Comparison of ENCODE assay signal across 9 mouse cellular contexts in genomic region chr6:83410046-83410706, GRCm38 (mm10). TPM values are rescaled to one million over a fixed set of nuclear protein-coding genes. Genes with fewer than 3 reads are reported as not detected.
DNase-seq lines count a peak whose midpoint lies in the region; ATAC-seq and TF ChIP-seq lines count a peak whose summit lies in the region.
"Had no signal": no experiment of that assay in that cellular context is flagged by ENCODE, and none has a peak within 500 bp of the region (broad histone marks: within the 10 kb centered on the region; RNA-seq: fewer than 3 reads in every experiment).

No protein-coding gene starts in this region.

- H3K36me3 ChIP-seq in midbrain, postnatal 0 days (ENCODE audit: insufficient read depth, low read length), result no peaks in the 10 kb centered on the region

- peak; percentile 21 for DNase-seq in cerebellum, adult 9-10 months
- DNase-seq in cerebellum, postnatal 25 days, result no peak
- no peak for DNase-seq in left cerebral cortex, adult 2 months (ENCODE audit: extremely low spot score in 1 of 2, low spot score in 2 of 2)
- no peak for DNase-seq in left cerebral cortex, adult 18-20 months (ENCODE audit: low spot score in 2 of 2)
- peak; percentile 42 for DNase-seq in midbrain, postnatal 0 days (ENCODE audit: low spot score)
- DNase-seq in yolk sac, embryonic 10.5 days (ENCODE audit: low spot score), result no peak

- 54% methylated on average over 9 of the region's 9 CpGs for WGBS in midbrain, postnatal 0 days

- H3K9ac ChIP-seq in midbrain, postnatal 0 days (replicated peaks; ENCODE audit: low read length, poor library complexity, severe bottlenecking), result no peak overlapping the region
- H3K9ac ChIP-seq: limb, embryonic 12.5 days had no signal

- no peaks in the 10 kb centered on the region for H3K9me3 ChIP-seq in midbrain, postnatal 0 days (ENCODE audit: low read length)
- H3K9me3 ChIP-seq: limb, embryonic 12.5 days had no signal

- intact Hi-C loops in left cerebral cortex, adult 2 months (cut with DNase I), result no loop called here

- no peaks in the 10 kb centered on the region for H3K27me3 ChIP-seq in midbrain, postnatal 0 days (ENCODE audit: insufficient read depth, low read length)
- H3K27me3 ChIP-seq: limb, embryonic 12.5 days had no signal

- no peak for TF ChIP-seq CTCF in left cerebral cortex, adult 2 months (IDR thresholded peaks at IDR 0.05)
- TF ChIP-seq CTCF in midbrain, postnatal 0 days (IDR thresholded peaks at IDR 0.05), result no peak

- peak overlapping the region; percentile 61 for H3K27ac ChIP-seq in left cerebral cortex, adult 2 months
- H3K27ac ChIP-seq in midbrain, postnatal 0 days (ENCODE audit: low read depth, low read length), result no peak overlapping the region
- H3K27ac ChIP-seq: limb, embryonic 12.5 days had no signal

- H3K4me2 ChIP-seq in midbrain, postnatal 0 days (ENCODE audit: low read depth, low read length, poor library complexity, severe bottlenecking), result no peak overlapping the region
- H3K4me2 ChIP-seq: limb, embryonic 12.5 days had no signal

- ATAC-seq in inflammation-experienced regulatory T-cells, adult 6 months, result peak; percentile 43
- ATAC-seq in midbrain, postnatal 0 days (ENCODE audit: low FRiP score), result peak; percentile 45; the same call in 1 of the 2 replicates
- no peak for ATAC-seq in frontal cortex, adult (ENCODE audit: low TSS enrichment)

- H3K4me3 ChIP-seq in left cerebral cortex, adult 2 months, result no peak overlapping the region
- H3K4me3 ChIP-seq in midbrain, postnatal 0 days (ENCODE audit: low read depth, low read length), result no peak overlapping the region
- H3K4me3 ChIP-seq: limb, embryonic 12.5 days had no signal

- H3K4me1 ChIP-seq in midbrain, postnatal 0 days (ENCODE audit: insufficient read depth, low read length), result peaks cover 13% of the 10 kb centered on the region

RNA-seq across cellular contexts. Expression of gene Tet3, which starts 48.7 kb away (rescaled TPM):
- total RNA-seq in left cerebral cortex, adult 2 months (2021), result 10 to 100 TPM; 74.6 to 90.0 TPM
- total RNA-seq in left cerebral cortex, adult 18-20 months (2021), result 10 to 100 TPM; 60.8 to 75.9 TPM
- 10 to 100 TPM; 13.2 to 19.4 (median 18.7) TPM for polyA plus RNA-seq in inflammation-experienced regulatory T-cells, adult 6 months (2017; shearing (Covaris generic))
- total RNA-seq in midbrain, postnatal 0 days (2014; rRNA removed), result 32.0 and 38.3 TPM in 2 replicates
- polyA plus RNA-seq in midbrain, postnatal 0 days (2015; fragmentation: Nextera tagmentation; extraction: Ambion mirVana), result 45.3 and 48.5 TPM in 2 replicates

Comparison
In these comparisons a context has a peak if more than half of its experiments do, and no peak if none do; other contexts are left out.
1. DNase-seq: peak in cerebellum, adult 9-10 months (single experiment) and midbrain, postnatal 0 days (single experiment); none in cerebellum, postnatal 25 days (0 of 2), left cerebral cortex, adult 2 months (0 of 2), left cerebral cortex, adult 18-20 months (0 of 2) and yolk sac, embryonic 10.5 days (single experiment).